Mouse (Mus musculus): ENCODE results near the gene Cd247. TPM values are rescaled to one million over a fixed set of nuclear protein-coding genes. Genes with fewer than 3 reads are reported as not detected.
"Not testable (repeated sequence)": the region's sequence is repeated elsewhere in the genome, so short reads cannot be mapped to it uniquely, and the experiment has no call there.

Gene Cd247
- total and polyA plus RNA-seq, 2 experiments from 2014 or later = 0.83 TPM; not detected in 1

DNA sequence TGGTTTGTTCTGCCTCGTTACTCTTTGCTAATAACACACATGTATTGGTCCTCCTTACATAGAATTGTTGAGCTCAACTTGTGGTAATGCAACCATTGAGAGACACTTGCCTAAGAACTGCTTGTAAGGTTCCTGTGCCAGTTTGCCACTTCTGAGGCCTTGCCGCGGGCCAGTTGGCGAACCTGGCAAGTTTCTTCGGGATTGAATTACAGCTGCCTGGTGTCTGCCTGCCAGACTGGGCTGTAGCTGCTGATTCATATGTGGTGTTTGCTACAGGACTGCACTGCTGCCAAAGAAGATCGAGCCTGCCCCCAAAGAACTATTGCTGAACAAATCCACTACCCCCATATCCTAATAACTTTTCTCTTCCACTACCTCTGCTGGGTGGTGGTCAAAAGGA is 34.3 kb upstream of the Cd247 start:
- H3K27ac ChIP-seq (ENCODE audit: low read depth, low read length) = no peak overlapping the region
- ATAC-seq (ENCODE audit: low FRiP score) = no peak
- 93% methylated on average over 6 of the region's 6 CpGs for WGBS
- H3K4me1 ChIP-seq (ENCODE audit: insufficient read depth, low read length) = no peaks in the 10 kb centered on the region
- no peaks in the 10 kb centered on the region for H3K9me3 ChIP-seq (ENCODE audit: low read length)
- no peak overlapping the region for H3K4me2 ChIP-seq (ENCODE audit: low read depth, low read length, poor library complexity, severe bottlenecking)
- TF ChIP-seq CTCF (IDR thresholded peaks at IDR 0.05) = no peak
- H3K9ac ChIP-seq (replicated peaks; ENCODE audit: low read length, poor library complexity, severe bottlenecking) = no peak overlapping the region
- no peaks in the 10 kb centered on the region for H3K27me3 ChIP-seq (ENCODE audit: insufficient read depth, low read length)
- H3K36me3 ChIP-seq (ENCODE audit: insufficient read depth, low read length) = no peaks in the 10 kb centered on the region
- H3K4me3 ChIP-seq (ENCODE audit: low read depth, low read length) = no peak overlapping the region
- DNase-seq (ENCODE audit: low spot score) = no peak

DNA sequence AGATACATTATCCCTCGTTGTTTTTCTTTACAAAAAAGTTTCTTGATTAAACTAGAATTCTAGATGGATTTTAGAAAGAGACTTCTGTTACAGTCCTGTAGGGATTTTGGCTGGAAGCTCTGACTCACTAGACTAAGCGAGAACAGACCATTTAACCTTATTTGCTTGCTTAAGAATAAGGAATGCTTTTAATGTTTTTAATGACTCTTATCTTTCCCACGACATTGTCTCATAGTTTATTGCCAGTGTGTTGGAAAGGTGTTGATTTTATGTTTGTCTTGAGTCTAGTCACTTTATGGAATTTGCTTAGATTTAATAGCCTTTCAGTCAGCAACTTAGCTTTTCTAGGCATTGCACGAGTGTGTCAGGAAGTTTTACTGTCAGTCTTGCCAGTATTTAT is 33.3 kb upstream of the Cd247 start:
- Histone ChIP-seq H3K36me3 (ENCODE audit: insufficient read depth, low read length) (no peaks in the 10 kb centered on the region), H3K9ac (replicated peaks; ENCODE audit: low read length, poor library complexity, severe bottlenecking) (no peak overlapping the region), H3K27me3 (ENCODE audit: insufficient read depth, low read length) (no peaks in the 10 kb centered on the region), H3K9me3 (ENCODE audit: low read length) (no peaks in the 10 kb centered on the region), H3K4me2 (ENCODE audit: low read depth, low read length, poor library complexity, severe bottlenecking) (no peak overlapping the region), H3K4me1 (ENCODE audit: insufficient read depth, low read length) (no peaks in the 10 kb centered on the region), H3K27ac (ENCODE audit: low read depth, low read length) (no peak overlapping the region), H3K4me3 (ENCODE audit: low read depth, low read length) (no peak overlapping the region)
- no peak for DNase-seq (ENCODE audit: low spot score)
- no peak for TF ChIP-seq CTCF (IDR thresholded peaks at IDR 0.05)
- no peak for ATAC-seq (ENCODE audit: low FRiP score)
- WGBS = 77% methylated on average over 4 of the region's 4 CpGs

DNA sequence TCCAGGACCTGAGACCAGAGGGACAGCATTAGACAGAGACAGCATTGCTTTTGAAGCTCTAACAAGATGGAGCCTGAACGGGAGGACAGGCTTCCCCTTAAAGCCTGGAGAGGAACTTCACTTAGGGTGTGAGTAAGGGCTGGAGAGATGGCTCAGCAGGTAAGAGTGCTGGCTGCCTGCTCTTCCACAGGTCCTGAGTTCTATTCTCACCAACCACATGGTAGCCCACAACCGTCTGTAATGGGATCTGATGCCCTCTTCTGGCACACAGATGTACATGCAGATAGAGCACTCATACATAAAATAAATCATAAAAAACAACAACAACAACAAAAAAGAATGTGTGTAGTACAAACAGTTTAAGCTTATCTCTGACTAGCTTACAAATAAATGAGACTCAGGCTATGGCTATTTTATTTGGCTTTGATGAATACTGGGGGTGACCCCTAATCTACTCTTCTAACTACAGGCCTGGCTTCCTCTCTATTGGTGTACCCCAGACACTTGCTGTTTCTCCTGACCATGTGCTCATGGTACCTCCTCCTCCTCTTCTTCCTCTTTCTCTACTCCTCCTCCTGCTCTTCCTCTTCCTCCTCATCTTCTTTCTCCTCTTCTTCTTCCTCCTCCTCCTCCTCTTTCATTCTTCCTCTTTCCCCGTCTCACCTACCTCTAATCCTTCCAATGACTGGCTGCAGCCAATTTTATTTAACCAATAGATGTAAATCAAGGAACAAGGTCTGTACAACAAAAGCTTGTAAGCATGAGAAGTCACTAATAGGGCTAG is 26.8 kb upstream of the Cd247 start:
- peaks cover 5% of the 10 kb centered on the region; the same call in 1 of the 2 replicates for H3K4me1 ChIP-seq (ENCODE audit: insufficient read depth, low read length)
- no peaks in the 10 kb centered on the region for H3K36me3 ChIP-seq (ENCODE audit: insufficient read depth, low read length)
- TF ChIP-seq CTCF (IDR thresholded peaks at IDR 0.05) = no peak
- no peak for DNase-seq (ENCODE audit: low spot score)
- no peaks in the 10 kb centered on the region for H3K9me3 ChIP-seq (ENCODE audit: low read length)
- H3K4me3 ChIP-seq (ENCODE audit: low read depth, low read length) = no peak overlapping the region
- ATAC-seq (ENCODE audit: low FRiP score) = no peak
- WGBS = 84% methylated on average over 3 of the region's 3 CpGs
- no peak overlapping the region for H3K4me2 ChIP-seq (ENCODE audit: low read depth, low read length, poor library complexity, severe bottlenecking)
- no peak overlapping the region for H3K9ac ChIP-seq (replicated peaks; ENCODE audit: low read length, poor library complexity, severe bottlenecking)
- no peak overlapping the region for H3K27ac ChIP-seq (ENCODE audit: low read depth, low read length)
- H3K27me3 ChIP-seq (ENCODE audit: insufficient read depth, low read length) = no peaks in the 10 kb centered on the region

DNA sequence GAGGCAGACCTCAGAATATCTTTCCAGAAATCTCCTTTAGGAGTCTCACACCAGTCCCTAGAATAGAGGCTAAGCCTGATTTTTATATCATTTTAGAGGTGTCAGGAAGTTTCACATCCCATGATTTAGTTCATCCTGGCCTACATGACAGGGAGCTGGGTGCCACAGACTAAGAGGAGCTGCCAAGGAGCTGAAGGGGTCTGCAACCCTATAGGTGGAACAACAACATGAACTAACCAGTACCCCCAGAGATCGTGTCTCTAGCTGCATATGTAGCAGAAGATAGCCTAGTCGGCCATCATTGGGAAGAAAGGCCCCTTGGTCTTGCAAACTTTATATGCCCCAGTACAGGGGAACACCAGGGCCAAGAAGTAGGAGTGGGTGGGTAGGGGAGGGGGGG is 26.0 kb upstream of the Cd247 start:
- not testable (repeated sequence) for ATAC-seq (ENCODE audit: low FRiP score); H3K36me3 ChIP-seq (ENCODE audit: insufficient read depth, low read length); H3K4me2 ChIP-seq (ENCODE audit: low read depth, low read length, poor library complexity, severe bottlenecking); H3K4me3 ChIP-seq (ENCODE audit: low read depth, low read length); H3K27ac ChIP-seq (ENCODE audit: low read depth, low read length); H3K9me3 ChIP-seq (ENCODE audit: low read length); H3K9ac ChIP-seq (replicated peaks; ENCODE audit: low read length, poor library complexity, severe bottlenecking); H3K27me3 ChIP-seq (ENCODE audit: insufficient read depth, low read length); DNase-seq (ENCODE audit: low spot score); H3K4me1 ChIP-seq (ENCODE audit: insufficient read depth, low read length)
- 81% methylated on average over 2 of the region's 2 CpGs for WGBS

DNA sequence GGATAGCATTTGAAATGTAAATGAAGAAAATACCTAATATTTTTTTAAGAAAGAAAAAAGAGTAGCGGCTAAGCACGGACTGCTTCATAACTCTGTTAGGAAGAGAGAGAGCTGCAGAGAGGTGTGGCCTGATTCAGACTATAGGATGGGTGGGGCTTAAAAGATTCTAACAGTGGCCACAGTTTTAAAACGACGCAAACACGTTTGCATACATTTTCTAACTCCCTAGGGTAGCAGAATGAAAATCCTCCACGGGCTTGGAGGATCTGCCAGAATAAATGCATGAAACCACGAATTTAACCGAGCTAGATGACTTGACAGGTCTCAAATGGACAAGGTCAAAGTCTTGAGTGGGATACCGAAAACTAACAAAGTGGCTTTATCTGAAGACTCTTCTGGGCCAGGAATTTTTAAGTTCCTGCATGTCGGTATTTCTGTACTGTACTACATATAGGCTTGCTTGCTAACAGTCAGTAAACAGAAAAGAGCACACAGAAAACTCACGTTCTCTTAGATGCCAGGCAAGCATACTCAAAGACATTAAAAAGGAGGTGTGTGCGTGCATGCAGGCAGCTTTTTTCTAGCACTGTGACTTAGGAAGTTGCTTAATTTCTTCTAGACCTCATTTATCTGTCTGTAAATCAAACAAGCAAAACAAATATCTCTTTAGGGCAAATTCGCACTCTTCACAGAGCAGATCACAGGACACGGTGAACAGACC is 25.4 kb upstream of the Cd247 start:
- H3K4me3 ChIP-seq (ENCODE audit: low read depth, low read length) = peak overlapping the region; percentile 78
- H3K4me1 ChIP-seq (ENCODE audit: insufficient read depth, low read length) = peaks cover 5% of the 10 kb centered on the region; the same call in 1 of the 2 replicates
- no peak for DNase-seq (ENCODE audit: low spot score)
- TF ChIP-seq CTCF (IDR thresholded peaks at IDR 0.05) = no peak
- 0 out of 2 replicates have a peak, but pooled peaks have one; percentile 11 for ATAC-seq (ENCODE audit: low FRiP score)
- H3K9ac ChIP-seq (replicated peaks; ENCODE audit: low read length, poor library complexity, severe bottlenecking) = no peak overlapping the region
- H3K36me3 ChIP-seq (ENCODE audit: insufficient read depth, low read length) = no peaks in the 10 kb centered on the region
- WGBS = 26% methylated on average over 14 of the region's 14 CpGs
- H3K27ac ChIP-seq (ENCODE audit: low read depth, low read length) = no peak overlapping the region
- no peaks in the 10 kb centered on the region for H3K27me3 ChIP-seq (ENCODE audit: insufficient read depth, low read length)
- H3K4me2 ChIP-seq (ENCODE audit: low read depth, low read length, poor library complexity, severe bottlenecking) = peak overlapping the region; percentile 73
- no peaks in the 10 kb centered on the region for H3K9me3 ChIP-seq (ENCODE audit: low read length)

All from midbrain, postnatal 0 days (tissue).